Mouse (Mus musculus) layer of hippocampus, postnatal 36 days (tissue): ENCODE results near the gene Mrpl38. TPM values are rescaled to one million over a fixed set of nuclear protein-coding genes. Genes with fewer than 3 reads are reported as not detected.

Experiments
- DNase-seq, 2 experiments: peaks; one replicate each; pipeline ENCODE4 v3.0.0; 2022
- total RNA-seq, 2 experiments: library from RNA; stranded (reverse); gene quantifications; 2 replicates each; pipeline ENCODE4 v1.2.3; 2021

Gene Mrpl38
- total RNA-seq, 2 experiments from 2014 or later = 55.1 to 58.2 TPM

DNA sequence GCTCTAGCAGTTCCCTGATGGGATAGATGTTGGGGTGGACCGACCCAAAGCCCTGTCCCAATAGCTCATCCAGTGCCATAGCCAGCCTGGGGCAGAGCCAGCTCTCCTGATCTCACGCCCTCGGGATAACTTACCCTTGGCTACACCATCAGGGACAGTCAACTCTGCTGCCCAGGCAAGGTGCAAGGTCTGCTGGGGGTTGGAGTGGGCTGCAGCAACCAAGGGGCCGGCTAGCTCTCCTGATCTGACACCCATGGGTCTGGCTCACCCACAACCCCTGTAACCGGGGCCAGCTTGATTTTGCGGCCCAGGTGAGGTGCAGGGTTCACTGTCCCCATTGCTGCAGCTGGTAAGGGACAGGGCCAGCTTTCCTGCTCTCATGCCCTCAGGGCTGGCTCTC, 47.1 kb downstream of the Mrpl38 start:
- DNase-seq = no peak

GRCm38 (mm10) chr11:116089545-116089944, 49.1 kb downstream of the Mrpl38 start:
- no peak for DNase-seq

DNA sequence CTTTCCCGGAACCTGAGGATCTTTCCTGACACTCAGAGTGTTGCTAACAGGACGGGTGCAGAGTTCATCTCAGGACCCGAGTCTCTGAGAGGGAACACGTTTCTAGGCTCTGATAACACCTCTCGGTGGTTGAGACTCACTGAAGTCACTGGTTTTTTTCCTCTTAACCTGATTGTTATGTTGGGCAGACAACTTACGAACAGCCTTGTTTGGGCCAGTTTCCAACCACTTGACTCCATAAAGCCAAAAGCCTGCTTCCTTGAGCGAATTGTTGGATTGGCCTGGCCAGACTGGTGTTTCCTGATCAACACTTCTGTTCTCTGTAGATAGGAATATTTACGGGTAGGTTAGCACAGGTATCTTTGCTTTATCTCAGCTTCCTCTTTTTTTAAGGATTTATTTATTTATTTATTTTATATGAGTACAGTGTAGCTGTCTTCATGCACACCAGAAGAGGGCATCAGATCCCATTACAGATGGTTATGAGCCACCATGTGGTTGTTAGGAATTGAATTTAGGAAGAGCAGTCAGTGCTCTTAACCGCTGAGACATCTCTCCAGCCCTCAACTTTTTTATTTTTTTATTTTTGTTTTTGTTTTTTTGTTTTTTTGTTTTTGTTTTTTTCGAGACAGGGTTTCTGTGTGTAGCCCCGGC, 49.8 kb downstream of the Mrpl38 start:
- no peak for DNase-seq

DNA sequence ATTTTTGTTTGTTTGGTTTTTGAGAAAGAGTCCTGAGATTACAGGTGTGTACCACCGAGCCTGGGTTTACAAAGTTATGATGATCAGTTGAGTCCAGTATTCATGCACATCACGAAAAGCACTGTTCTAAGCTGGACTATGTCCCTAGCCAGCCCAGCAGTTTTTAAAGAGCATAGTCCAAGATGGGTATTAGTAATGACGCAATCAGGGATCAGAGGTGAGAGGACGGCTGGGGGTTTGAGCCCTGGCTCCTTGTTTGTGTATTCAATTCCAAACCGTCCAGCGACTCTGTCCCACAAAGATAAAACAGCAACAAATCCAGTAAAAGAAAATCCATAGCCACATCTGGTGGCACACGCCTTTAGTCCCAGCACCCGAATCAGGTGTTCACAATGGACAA, 50.5 kb downstream of the Mrpl38 start:
- no peak for DNase-seq

DNA sequence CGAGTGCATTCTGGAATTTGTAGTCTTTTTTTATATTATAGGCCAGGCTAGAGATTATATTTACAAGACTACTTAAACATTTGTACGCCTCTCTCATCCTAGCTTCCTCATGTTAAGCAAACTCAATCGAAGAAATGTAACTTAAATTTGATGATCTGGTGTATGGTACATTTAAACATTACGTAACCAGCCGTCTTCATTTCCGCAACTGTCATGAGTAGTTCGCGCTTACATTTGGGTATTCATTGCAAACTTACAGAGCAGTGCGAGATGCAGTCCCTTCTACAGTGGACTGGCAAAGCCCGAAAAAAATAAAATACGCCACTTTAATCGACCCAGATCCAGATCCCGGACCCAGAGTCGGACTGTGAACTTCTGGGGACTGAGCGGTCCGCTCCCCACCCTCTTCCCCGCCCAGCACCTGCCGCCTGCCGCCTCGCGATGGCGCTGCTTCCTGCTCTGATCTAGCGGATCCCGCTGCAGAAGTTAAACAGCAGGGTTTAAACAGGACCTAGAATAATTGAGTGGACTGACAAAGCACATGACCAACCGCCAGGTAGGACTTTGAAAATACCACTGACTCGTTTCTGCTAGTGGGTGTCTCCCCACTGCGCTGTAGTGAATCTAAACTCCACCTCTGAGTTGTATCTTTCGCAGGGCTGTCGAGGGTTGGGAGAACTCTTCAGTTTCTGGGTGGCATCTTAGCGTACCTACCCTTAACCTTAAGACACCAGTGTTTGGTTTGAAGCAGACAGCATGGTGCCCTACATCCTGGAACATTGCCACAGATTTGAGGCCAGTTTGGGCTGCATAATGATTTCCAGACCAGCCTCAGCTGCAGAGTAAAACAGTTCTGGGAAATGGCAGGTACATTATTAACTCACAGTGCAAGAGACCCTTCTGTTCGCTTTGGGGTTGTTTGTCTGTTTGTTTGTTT, 51.2 kb downstream of the Mrpl38 start:
- peak; percentile 85 to 86 for DNase-seq

- DNase-seq = peak; percentile 97 to 98
Measured at GRCm38 (mm10) chr11:116086258-116087193, 52.1 kb downstream of the Mrpl38 start, which contains the start of gene Wbp2. Wbp2 (minus strand) TSS chr11:116086995.

- DNase-seq = no peak
Measured at GRCm38 (mm10) chr11:116084166-116084565, 54.5 kb downstream of the Mrpl38 start.

- no peak for DNase-seq
Measured at GRCm38 (mm10) chr11:116083096-116083672, 55.5 kb downstream of the Mrpl38 start.

Other genes starting within 250 kb of the Mrpl38 start
- under 1 TPM in 1 of 2 experiments, not detected in 1; 0.72 TPM for gene Smim5, start 238.9 kb downstream of the Mrpl38 start, total RNA-seq
- not detected for gene Smim6, start 226.9 kb downstream of the Mrpl38 start, total RNA-seq
- gene Sap30bp, start 205.6 kb downstream of the Mrpl38 start, total RNA-seq = 10 to 100 TPM; 52.2 to 58.2 TPM
- 10 to 100 TPM; 30.4 to 35.1 TPM for gene Recql5, start 205.4 kb downstream of the Mrpl38 start, total RNA-seq
- 1 to 10 TPM; 8.2 to 9.7 TPM for gene Itgb4, start 164.2 kb downstream of the Mrpl38 start, total RNA-seq
- 10 to 100 TPM; 13.4 to 14.2 TPM for gene Galk1, start 126.1 kb downstream of the Mrpl38 start, total RNA-seq
- 100 to 1,000 TPM; 263 to 275 TPM for gene H3f3b, start 110.9 kb downstream of the Mrpl38 start, total RNA-seq
- 10 to 100 TPM; 19.4 to 21.9 TPM for gene Unk, start 108.5 kb downstream of the Mrpl38 start, total RNA-seq
- 1 to 10 TPM; 1.9 to 2.4 TPM for gene Unc13d, start 60.9 kb downstream of the Mrpl38 start, total RNA-seq
- gene Wbp2, start 51.9 kb downstream of the Mrpl38 start, total RNA-seq = 100 to 1,000 TPM; 402 to 404 TPM
- gene Trim47, start 11.7 kb downstream of the Mrpl38 start, total RNA-seq = 1 to 10 TPM; 4.4 to 4.6 TPM
- gene Trim65, start 7.7 kb downstream of the Mrpl38 start, total RNA-seq = 1 to 10 TPM; 7.1 to 8.0 TPM
- gene Fbf1, start 29.3 kb upstream of the Mrpl38 start, total RNA-seq = 10 to 100 TPM; 80.9 to 95.6 TPM
- gene Ten1, start 60.0 kb upstream of the Mrpl38 start, total RNA-seq = 10 to 100 TPM; 36.1 to 45.4 TPM
- gene Acox1, start 60.2 kb upstream of the Mrpl38 start, total RNA-seq = 100 to 1,000 TPM; 119 to 126 TPM
- gene Evpl, start 99.2 kb upstream of the Mrpl38 start, total RNA-seq = under 1 TPM; 0.25 to 0.85 TPM
- gene Srp68, start 135.3 kb upstream of the Mrpl38 start, total RNA-seq = 10 to 100 TPM; 60.7 to 66.0 TPM
- gene Galr2, start 142.1 kb upstream of the Mrpl38 start, total RNA-seq = not detected
- gene Exoc7, start 168.4 kb upstream of the Mrpl38 start, total RNA-seq = 10 to 100 TPM; 77.1 to 80.9 TPM
- 1 to 10 TPM; 4.3 to 5.8 TPM for gene Foxj1, start 196.5 kb upstream of the Mrpl38 start, total RNA-seq